Mouse (Mus musculus) retina, postnatal 1 day (tissue): ENCODE measurements around the gene Mmp15.
A peak's percentile ranks its signal among the peaks of the same experiment; 100 is the strongest.
"Not testable (repeated sequence)": the region's sequence is repeated elsewhere in the genome, so short reads cannot be mapped to it uniquely, and the experiment has no call there.

Experiments used
- DNase-seq: peaks from one replicate; pipeline ENCODE4 v3.0.0-alpha.2; 2012

Gene Mmp15

DNA sequence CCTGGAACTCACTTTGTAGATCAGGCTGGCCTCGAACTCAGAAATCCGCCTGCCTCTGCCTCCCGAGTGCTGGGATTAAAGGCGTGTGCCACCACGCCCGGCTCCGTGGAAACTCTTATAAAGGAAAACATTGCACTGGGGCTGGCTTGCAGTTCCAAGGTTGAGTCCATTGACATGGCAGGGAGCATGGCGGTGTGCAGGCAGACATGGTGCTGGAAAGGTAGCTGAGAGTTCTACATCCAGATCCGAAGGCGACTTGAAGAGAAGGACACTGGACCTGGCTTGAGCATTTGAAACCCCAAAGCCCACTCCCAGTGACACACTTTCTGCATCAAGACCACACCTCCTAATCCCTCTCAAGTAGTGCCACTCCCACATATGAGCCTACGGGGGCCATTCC lies 26.9 kb downstream of the Mmp15 start:
- DNase-seq = not testable (repeated sequence)

DNA sequence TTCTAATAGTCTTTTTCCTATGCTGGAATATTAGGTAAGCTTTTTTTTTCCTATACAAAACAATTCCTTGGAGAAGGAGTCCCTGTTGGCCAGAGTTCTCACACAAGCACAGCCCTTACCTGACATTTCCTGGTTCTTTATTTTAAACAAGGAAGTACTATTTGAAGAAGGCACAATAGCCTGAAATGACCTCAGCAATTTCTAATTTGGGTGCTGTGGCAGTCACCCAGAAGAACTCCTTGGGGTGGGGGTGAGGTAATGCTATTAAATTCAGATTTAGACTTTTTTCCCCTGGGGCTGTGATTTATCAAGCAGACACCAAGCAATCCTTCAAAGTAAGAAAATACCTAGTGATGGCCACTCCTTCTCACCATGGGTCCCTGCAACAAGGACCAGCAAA lies 28.9 kb downstream of the Mmp15 start:
- DNase-seq = no peak

DNA sequence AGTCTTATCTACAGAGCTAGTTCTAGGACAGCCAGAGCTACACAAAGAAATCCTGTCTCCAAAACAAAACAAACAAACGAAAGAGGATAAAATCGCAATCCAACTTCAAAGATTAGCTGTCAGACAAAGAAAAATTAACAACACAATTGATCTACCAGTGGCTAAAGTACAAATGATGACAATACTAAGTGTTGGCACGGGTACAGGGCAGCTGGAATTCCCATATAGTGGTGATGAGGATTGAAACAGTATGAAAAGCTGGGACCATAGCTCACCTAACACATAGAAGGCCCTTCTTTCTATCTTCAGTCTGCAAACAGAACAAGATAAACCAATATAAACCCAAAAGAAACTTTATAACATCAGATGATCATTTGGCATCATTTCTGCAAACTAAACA lies 29.5 kb downstream of the Mmp15 start:
- no peak for DNase-seq

DNA sequence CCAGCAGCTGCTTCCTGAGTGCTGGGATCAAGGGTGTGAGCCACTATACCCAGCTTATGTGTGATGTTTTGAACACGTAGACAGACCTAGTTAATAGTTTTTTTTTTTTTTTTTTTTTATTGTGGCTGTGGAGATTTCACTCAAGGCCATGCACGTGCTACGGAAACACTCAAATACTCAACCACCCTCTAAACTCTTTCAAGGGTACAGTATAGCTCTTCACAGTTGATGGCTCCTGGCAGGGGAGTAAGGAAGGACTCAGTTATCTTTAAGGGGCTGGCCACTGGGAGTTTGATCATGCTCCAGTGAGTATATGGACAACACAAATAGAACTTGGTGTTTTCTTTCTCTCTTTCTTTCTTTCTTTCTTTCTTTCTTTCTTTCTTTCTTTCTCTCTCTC lies 32.4 kb downstream of the Mmp15 start:
- no peak for DNase-seq

DNA sequence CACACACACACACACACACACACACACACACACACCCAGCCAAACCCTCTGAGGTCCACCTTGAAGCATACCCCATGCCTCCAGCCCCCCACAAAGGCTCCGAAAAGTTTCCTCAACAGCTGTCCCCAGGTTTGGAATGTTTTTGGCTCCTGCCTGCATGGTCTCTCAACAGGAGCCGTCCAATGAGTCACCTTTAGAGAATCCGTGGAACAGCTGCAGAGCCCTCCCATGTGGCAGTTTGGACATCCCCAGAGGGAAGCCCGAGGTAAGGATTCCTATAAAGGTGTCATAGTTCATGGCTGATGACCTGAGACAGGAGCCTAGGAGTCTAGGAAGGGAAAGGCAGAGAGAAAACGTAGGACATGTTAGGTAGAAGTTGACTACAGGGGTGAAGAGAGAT lies 34.0 kb downstream of the Mmp15 start:
- no peak for DNase-seq

DNA sequence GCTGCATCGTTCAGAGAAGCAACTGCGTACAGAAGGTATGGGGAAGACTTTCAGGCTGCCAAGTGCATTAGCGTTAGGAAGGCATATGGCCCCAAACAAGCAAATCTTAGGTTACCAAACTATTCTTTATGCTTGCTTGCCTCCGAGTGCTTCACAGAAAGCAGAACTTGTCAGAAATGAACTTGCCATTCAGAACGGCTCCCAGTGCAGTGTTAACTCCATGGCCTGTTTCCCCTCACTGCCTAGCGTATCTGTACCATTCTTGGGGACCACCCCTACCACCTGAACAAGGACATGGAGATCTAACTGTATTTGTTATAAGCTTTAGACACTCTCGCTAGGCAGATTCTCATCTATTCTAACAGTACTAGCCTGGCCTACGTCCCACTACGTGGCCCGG lies 35.2 kb downstream of the Mmp15 start:
- no peak for DNase-seq

DNA sequence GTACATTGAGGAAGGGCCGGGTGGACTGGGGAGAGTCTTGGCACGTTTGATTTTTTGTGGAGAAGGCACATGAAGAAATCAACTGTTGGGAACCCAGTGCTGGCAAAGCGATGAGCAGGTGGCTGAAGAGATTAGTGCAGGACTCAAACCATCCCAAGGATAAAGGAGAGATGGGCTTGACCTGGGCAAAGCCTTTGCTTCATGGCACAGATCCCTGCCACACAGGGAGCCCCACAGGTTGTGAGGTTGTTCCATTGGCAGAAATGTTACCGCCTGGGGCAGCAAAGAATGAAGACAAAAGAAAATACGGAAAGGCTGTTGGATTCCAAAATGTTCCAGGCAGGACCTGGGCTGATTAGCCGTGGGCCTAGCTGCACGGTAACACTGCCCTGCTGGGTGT lies 35.9 kb downstream of the Mmp15 start:
- no peak for DNase-seq

DNA sequence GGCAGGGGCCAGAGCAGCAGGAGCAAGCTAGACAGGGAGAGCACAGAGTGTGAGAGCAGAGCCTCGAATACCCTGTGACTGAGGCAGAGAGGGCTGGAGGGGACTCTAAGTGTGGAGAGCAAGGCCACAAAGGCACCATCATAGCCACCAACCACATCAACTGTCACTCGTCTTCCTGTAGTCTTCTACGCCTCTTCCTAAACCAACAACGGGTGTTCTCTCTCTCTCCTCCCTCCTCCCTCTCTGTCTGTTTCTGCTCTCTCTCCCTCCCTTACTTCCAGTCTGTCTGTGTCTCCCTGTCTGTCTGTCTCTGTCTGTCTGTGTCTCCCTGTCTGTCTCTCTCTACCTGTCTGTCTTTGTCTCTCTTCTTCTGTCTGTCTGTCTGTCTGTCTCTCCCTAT lies 38.2 kb downstream of the Mmp15 start:
- no peak for DNase-seq

DNA sequence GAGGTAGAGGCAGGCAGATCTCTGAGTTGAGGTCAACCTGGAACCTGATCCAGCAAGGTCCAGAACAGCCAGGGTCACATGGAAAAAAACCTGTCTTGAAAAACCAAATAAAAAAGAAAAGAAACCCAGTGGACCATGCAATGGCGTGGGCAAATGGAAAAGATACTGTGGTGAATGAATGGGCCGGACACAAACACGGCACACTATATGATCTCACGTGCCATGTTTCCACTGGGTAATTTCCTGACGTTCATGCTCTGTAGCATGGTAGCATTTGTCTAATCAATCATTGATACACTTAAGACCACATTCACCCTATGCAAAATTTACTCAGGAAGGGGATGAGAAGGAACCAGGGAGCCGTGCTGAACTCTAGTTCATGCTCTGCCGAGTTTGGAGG lies 39.0 kb downstream of the Mmp15 start:
- no peak for DNase-seq

DNA sequence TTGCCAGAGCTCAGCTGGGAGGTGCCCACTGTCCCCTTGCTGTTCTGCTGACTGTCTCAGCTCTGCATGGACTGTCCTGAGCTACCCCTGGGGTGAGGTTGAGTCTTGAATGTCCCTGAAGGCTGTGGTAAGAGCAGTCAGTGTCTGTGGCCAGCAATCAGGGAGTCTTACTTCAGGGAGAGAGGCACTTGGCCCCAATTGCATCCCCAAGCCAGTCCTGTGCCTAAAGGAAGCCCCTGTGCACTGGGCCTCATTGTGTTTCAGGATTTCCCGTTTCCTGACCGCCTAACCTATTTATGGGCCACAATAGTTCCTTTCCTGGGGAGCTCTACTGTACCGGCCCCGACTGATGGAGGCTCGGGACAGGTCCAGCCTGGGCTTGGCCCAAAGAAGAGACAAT lies 40.5 kb downstream of the Mmp15 start:
- no peak for DNase-seq

DNA sequence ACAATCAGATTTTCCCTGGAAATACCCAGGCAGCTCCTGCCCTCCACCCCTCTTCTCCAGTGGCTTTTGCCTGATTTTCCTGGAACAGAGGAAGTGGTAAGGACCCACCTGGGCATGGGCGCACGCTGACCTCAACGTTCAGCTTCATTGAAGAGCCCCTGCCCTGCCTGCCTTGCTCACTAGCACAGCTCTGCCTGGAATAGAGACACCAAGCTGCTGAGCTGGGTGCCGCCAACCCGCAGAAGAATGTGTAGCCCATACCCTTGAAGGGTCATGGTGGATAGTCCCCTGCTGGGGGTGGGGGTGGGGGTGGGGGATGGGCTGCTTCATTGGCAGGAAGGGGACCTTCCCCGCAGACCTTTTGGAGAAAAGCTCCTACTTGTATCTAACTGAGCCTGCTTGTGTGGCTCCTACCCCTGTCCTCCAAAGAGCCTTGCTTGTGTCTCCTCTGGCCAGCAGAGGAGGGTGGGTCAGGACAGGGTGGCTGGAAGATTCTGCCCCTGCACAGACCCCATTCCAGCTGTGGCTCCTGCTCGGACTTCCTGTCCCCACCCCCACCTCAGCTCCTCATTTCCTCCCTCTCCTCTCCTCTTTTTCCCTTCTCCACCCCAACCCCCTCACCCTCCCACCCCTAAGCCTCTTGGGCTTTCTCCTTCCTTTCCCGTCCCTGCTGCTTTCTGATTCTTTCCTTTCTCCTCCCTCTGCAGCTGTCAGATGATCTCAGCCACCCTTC lies 43.3 kb downstream of the Mmp15 start:
- DNase-seq = no peak

DNA sequence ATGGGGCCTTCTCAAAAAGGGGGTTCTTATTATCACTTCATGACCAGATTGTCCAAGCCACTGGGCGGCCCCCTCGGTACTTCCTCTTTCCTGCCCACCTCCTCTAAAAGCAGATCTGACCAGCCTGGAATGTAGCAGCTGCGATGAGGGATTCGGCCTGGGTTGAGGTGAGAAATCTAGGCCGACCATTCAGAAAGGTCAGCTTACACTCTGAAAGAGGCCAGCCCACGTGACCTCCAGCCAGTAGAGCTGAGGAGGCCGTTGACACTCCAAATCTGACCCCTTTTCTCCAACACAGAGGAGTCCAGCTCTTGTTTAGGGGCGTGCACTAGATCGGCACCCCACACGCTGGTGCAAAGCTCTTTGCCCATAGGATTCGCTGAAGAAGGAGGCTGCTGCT lies 44.7 kb downstream of the Mmp15 start:
- DNase-seq = peak; percentile 92

DNA sequence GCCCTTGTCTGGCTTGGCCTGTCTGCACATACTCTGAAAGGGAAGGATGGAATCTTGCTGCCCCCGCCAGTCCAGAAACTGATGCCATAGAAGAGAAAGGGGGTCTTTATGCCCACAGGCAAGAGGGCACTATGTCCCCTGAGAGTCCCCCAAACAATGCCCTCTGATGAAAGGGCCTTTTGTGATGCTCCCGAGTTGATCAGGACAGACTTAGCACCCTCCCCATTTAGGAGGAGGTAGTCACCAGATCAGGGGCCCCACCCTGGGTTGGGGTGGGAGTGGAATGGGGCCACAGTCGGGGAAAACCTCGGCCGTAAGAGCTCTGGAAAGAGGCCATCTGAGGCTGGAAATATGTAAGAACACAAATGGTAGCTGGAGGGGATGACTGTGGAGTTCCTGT lies 45.1 kb downstream of the Mmp15 start:
- DNase-seq = peak; percentile 88

DNA sequence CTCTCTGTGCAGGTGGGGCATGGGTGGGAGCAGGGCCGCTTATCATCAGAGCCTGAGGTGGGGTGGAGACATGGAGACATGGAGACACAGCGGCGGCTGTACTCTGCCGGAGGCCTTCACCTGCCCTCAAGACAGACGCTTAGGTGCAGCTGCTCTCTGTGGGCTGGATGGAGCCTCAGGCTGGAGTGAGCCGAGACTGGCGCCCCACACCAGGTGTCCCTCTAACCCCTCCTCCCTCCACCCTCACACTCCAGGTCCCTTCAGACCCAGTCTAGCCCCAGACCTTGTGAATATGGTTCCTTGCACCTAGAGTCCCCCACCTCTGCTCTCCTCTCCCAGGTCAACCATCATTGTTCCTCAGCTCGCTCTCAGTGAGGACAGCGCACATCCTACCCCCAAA lies 47.1 kb downstream of the Mmp15 start:
- no peak for DNase-seq

DNA sequence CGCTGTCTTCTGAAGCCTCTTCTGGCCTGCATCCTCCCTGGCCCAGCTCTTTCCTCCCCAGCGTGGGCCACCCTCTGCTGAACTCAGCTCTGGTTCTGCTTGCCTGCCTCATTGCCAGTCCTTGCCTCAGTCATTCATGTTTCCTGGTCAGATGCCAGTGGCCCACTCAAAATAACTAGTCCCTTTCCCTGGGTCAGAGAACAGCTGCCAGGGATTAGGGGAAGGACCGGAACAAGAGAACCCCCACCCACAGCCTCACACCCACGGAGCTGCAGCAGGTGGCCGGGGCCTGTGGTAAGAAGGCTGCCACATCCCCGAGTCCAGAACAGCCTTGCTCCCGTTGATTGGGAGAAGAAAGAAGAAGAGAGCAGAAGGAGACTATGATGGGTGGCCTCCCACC lies 49.0 kb downstream of the Mmp15 start:
- DNase-seq = peak; percentile 52

DNA sequence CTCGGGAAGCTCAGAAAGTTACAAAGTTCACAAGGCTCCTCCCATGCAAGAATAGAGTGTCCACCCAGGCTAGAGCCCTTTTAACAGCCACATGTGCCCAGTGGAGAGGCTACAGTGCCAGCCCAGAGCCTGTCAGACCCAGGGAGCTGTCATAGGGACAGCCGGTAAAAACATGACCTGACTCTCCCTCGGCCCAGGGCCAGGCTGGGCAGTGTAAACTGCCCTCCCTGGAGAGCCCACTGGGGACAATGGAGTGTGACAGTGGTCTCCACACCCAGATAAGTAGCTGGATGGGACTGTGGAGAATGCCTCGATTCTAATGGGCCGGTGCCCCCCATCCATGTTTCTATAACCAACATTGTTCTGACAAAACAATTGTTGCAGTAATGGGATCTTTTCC lies 57.5 kb downstream of the Mmp15 start:
- no peak for DNase-seq

DNA sequence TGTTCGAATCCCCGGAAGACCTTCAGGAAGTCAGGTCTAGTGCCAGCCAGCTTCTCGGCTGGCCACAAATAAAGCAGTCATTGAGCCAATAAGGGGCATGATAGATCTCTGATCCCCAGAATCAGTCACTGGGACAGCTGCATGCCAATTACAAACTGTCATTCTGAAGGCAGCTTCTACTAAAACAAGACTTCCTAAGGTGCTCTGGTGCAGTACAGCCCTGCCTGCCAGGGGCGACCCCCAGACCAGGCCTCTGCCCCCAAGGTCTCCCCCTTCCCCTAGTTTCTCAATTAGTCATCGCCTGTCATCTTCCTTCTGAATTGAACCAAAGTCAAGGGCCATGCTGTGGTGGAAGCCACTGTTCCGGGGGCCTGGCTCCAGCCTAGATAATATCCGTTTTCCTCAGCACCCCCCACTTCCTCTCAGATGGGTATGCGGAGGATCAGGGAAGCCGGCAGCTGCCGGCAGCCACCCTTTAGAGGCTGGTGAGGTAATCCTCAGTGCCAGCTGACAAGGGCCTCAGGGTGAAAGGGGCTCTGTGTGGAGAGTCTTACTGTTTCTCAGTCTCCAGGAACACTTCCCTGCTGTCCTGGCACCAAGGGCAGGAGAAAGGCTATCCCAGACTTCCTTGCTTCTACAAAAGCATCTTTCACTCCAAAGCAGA lies 59.4 kb downstream of the Mmp15 start:
- peak; percentile 78 for DNase-seq

DNA sequence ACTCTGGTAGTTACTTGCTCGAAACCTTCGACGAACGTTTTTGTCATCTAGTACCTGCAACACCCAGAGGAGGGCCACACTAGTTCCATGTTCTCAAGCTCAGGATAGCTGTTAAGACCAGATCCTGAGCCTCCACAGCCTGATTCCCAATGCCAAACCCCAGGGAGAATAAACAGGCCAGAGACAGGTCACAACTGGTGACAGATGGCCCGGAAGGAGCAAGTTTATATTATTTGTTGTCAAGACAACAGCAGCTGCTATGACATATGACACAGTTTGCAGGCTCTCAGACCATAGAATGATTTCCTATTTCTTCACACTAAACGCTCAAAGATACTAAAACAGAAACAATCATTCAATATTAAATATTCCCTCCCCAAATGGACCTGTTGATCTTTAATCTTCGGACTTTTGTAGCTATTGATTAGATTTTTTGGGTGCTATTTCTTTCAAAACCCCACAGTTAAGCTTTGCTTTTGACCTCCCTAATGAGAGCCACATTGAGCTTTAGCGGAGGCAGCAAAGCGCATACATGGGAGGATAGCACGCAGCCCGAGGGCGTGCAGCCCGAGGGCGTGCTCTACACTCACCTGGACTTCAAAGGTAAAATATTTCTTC lies 70.2 kb downstream of the Mmp15 start:
- peak; percentile 52 for DNase-seq
